Mouse (Mus musculus): ENCODE data around the gene Shroom3.

Gene Shroom3

DNA sequence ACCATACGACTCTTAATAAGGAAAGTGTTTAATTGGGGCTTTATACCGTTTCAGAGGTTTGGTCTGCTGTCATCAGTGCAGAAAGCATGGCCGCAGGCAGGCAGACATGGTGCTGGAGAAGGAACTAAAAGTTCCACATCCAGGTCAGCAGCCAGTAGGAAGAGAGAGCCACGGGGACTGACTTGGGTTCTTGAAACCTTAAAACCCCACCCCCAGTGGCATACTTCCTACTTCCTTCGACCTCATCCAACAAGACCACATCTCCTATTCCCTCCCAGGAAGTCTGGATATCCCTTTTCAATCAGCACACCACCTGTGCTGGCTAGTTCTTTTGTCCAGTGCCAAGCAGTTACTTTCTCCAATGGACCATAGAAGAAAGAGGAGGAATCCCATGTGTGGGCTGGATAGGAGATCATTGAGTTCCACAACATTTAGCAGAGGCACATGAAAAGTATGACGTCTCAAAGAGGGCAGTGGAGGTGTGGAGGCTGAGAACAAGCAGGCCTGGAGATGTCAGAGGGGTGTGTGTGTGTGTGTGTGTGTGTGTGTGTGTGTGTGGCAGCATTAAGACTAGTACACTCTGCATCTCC is 76.0 kb downstream of the Shroom3 start:
- no peak for DNase-seq

DNA sequence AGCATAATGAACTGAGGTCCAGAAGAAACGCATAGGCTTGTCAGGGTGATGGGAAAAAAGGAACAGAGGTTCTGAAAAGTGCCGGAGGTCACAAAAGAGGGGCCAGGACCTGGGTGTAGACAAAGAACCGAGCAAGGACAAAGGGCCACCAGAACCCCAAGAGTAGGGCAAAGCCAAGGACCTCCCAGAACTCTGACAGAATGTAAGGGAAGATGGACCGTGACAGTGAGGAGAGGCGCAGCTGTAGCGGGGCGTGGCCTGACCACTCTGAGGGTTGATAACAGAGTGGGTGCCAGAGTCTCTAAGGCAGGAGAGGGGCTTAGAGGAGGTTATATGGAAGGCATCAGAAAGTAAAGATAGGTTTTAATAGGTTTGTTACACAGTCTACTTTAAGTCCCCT is 77.3 kb downstream of the Shroom3 start:
- DNase-seq: no peak

GRCm38 (mm10) chr5:92761615-92762353 is 78.5 kb downstream of the Shroom3 start:
- DNase-seq: no peak

- DNase-seq: no peak
Measured at GRCm38 (mm10) chr5:92762425-92762824, 79.2 kb downstream of the Shroom3 start.

DNA sequence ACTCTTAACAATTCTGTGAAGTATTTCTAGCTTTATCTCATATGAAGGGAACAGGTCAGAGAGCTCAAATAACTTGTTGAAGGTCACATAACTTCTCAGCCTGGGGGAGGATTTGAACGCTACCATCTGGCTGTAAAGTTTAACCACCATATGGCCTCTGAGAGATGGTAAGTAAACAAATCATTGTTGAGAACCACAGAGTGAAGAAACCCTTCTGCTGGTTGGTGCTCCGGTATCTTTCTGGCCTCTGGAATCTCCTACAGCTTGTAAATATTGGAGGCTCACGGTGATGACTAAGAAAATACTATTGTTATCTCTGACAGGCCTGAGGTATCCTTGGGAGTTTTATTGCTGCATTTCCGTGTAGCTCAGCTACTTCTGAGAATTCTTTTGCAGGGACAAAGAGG is 80.3 kb downstream of the Shroom3 start:
- no peak for DNase-seq

- DNase-seq: no peak
Measured at GRCm38 (mm10) chr5:92766301-92766700, 83.1 kb downstream of the Shroom3 start.

- DNase-seq: no peak
Measured at GRCm38 (mm10) chr5:92767194-92767777, 84.1 kb downstream of the Shroom3 start.

DNA sequence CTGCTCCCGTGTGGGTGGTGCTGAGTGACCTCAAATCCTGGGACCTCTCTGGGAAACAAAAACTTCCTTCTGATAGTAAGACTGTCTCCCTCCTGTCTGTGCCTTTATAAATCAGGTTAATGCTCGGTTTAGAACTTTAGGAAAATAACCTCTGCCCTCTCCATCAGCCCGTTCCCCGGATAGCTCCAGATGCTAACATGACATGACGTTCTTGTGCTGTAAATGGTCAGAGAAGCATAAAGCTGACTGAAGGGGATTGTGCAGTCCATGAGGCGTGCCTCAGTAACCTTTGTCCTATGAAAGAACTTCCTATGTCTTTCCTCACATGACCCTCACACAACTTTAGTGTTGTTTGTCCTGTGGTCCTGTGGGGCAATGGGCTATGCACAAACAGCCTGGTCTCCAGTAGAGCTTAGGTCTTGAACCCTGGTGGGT is 84.6 kb downstream of the Shroom3 start:
- DNase-seq: no peak

GRCm38 (mm10) chr5:92773821-92774220 is 90.6 kb downstream of the Shroom3 start:
- DNase-seq: no peak

DNA sequence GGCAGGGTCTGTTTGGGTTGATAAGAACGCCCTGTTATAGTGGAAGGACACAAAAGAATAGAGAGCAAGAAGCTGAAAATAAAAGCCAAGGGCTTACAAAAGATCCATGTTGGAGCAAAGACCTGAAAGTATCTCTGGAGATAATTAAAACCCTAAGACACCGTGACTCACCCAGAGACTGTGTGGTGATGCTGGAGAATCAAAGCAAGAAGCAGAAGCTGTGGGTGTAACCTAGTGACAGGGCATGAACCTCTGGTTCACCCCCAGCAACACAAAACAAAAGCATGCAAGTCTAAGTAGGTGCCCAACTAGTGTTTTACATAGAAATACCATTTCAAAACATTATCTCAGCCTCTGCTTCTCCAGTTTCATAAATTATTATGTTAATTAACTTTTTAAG is 91.2 kb downstream of the Shroom3 start:
- DNase-seq: no peak

- no peak for DNase-seq
Measured at GRCm38 (mm10) chr5:92774893-92775292, 91.7 kb downstream of the Shroom3 start.

- no peak for DNase-seq
Measured at GRCm38 (mm10) chr5:92778395-92778794, 95.2 kb downstream of the Shroom3 start.

GRCm38 (mm10) chr5:92781082-92781481 is 97.8 kb downstream of the Shroom3 start:
- DNase-seq: no peak

GRCm38 (mm10) chr5:92784037-92784860 is 101.0 kb downstream of the Shroom3 start:
- no peak for DNase-seq

- no peak for DNase-seq
Measured at GRCm38 (mm10) chr5:92785870-92786436, 102.7 kb downstream of the Shroom3 start.

- no peak for DNase-seq
Measured at GRCm38 (mm10) chr5:92788990-92789389, 105.8 kb downstream of the Shroom3 start.

DNA sequence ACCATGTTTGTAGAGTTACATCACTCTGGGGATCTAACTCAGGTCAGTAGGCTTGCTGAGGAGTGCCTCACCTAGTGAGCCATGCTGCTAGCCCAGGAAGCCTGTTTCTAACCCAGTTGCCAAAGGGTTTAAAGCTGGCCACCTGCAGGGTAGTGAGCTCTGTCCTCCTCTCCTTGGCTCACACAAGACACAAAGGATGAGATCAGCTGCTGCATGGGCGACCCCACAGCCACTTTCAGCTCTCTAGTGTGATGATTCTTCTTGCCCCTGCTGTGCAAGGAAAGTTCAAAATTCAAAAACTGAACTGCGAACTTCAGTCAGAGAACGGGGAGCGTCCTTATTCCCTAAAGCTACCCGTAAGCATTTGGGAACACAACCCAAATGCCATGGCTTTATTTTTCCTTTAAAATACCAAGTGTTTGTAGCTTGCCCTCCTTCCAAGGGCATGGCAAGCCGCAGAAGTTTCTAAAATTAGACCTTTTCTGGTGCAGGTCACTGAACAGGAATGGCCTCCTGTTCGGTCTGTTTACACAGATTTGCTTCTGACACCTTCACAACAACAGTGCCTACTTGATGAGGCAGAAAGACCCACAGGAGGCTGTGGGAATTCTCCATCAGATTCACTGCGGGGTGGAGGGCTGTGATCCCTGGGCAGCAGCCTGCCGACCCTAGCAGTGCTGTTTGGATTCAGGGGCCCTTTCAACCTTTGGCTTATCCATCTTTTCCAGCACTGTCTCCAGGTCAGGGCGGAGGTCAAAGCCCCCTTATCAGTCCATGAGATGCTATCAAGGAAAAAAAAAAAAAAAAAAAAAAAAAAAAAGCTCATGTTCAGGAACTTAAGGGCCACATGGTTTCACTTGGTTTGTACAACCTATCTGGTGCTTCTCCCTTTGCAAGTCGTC is 113.1 kb downstream of the Shroom3 start:
- no peak for DNase-seq

- no peak for DNase-seq
Measured at GRCm38 (mm10) chr5:92797981-92798380, 114.7 kb downstream of the Shroom3 start.

DNA sequence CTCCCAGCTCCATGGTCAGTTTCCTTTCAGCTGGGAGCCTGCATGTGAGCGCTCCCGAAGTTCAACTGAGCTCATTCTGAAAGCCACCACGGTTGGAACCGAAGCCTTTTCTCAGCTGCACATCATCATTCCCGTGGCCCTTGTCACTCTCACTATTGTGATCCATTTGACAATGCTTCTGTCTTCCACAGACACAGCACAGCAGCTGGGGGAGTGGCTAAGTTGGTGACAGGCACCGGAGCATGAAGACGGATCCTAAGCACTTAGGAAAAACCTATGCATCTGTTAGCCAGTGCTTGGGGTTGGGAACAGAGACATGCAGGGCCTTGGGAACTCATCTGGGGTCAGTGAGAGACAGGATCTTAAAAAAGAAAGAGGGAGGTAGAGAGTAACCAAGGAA is 121.1 kb downstream of the Shroom3 start:
- DNase-seq: no peak

GRCm38 (mm10) chr5:92808503-92809415 is 125.5 kb downstream of the Shroom3 start:
- DNase-seq: peak; percentile 23

DNA sequence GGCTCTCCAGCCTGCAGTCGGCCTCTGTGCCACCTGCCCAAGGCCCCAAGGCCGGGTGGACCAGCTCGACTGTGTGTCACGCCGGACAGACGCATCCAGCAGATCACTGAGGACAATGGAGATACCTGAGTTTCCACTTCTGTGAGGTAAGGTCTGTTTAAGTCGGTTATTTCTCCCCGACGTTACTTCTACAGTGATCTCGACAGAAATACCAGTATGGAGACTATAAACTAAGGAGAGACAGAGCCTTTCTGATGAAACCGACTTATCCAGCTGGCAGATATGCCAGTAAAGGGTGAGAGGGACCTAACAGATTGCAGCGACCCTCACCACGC is 126.1 kb downstream of the Shroom3 start:
- DNase-seq: no peak

All from cerebellum, adult 8-10 months (tissue).